Mouse (Mus musculus): Measurements from ENCODE around the gene Cpm.

DNA sequence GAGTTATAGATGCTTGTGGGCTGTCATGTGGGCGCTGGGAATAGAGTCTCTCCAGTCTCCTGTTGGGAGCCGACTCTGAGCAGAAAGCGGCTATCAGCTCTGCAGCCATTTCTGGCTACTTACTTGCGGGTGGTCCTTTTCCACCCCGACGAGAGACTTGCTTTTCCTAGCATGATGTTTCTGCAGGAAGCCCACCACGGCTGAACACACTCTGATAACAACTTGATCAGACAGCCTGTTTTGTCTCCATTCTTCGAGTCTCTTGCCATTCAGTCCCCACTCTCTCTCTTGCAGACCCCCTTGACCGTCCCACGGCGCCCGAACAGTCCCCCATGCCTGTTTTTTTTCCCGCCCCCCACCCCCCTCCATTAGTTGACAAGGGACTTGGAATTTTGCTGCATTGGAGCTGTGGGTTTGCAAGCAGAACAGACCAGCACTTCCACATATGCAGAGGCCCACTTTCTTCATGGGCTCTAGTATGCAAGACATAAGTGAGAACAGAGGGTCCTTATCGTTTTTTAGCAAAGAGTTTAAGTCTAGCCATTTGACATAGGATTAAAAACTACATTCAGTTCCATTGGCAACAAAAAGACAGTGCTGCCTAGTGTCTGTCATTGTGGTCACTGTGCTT, 103.8 kb downstream of the Cpm start:
- no peak for TF ChIP-seq CHD2 (IDR thresholded peaks at IDR 0.05; ENCODE audit: low read depth, low read length)
- no peak for TF ChIP-seq HCFC1 (IDR thresholded peaks at IDR 0.05; ENCODE audit: borderline replicate concordance, insufficient read depth, low read length)
- TF ChIP-seq ZNF384 (IDR thresholded peaks at IDR 0.05; ENCODE audit: low read depth, low read length), result no peak
- no peak for TF ChIP-seq ZC3H11A (IDR thresholded peaks at IDR 0.05; ENCODE audit: borderline replicate concordance, low read depth, low read length)
